Mouse (Mus musculus): Measurements from ENCODE around the gene Hormad1.
"Not testable (repeated sequence)": the region's sequence is repeated elsewhere in the genome, so short reads cannot be mapped to it uniquely, and the experiment has no call there.

The Hormad1 gene

GRCm38 (mm10) chr3:95569585-95569984 is 10.1 kb downstream of the Hormad1 start:
- no peak for DNase-seq

GRCm38 (mm10) chr3:95587754-95588603 is 28.5 kb downstream of the Hormad1 start:
- no peak for DNase-seq

- DNase-seq: peak; percentile 82
Measured at GRCm38 (mm10) chr3:95588604-95589086, 29.2 kb downstream of the Hormad1 start, which contains the start of gene Golph3l. Gene Golph3l (plus strand): TSS chr3:95588934.

DNA sequence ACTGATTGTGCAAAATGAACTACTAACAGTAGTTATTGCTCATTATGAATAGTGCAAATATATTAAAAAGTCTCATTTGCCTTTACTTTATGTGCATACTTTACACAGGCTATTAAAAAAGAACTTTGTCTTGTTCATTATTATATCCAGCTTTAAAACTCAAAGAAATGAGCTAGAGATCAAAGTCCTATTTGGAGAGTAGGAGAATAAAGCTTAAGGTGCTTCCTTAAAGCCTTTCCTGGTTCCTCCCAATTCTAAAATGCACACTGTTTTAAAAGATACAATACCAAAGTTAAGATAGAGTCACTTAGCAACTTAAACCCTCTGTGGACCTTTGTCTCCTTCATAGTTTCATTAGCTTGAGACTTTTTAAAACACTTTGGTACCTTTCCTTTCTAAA is 39.3 kb downstream of the Hormad1 start:
- no peak for DNase-seq

GRCm38 (mm10) chr3:95601287-95601686 is 41.8 kb downstream of the Hormad1 start:
- no peak for DNase-seq

DNA sequence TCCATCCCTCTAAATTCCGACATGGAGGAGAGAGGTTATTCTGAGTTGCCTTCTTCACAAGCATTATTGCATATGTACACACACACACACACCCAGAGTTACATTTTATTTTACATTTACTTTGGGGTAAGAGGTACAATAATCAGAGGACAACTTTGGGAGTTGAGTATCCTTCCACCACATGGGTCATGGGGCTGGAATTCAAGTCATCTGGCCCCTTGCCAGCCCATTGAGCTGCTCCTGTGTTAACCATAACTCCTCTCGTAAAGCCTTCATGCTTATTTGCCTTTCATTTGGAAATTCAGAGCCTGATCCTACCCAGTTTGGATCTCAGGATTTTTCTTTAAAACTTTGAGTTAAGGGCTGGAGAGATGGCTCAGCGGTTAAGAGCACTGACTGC is 46.6 kb downstream of the Hormad1 start:
- DNase-seq: no peak

DNA sequence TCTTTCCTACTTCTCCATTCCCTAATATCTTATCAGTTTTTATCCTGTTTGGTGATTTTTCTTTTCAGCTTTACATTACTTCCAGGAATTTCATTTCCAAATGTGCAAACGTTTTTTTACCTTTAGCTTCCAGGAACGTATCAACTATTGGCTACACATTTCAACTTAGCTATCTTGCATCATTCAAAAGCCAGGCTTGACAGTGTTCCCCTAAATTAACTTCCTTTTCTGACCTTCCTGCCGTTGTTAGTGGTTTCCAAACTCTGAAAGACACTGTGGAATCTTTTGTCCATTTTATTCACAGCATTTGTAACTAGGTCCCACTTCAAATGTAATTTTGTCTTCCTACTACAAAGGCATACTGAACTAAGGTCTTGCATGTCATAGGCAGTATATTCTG is 49.7 kb downstream of the Hormad1 start:
- no peak for DNase-seq

DNA sequence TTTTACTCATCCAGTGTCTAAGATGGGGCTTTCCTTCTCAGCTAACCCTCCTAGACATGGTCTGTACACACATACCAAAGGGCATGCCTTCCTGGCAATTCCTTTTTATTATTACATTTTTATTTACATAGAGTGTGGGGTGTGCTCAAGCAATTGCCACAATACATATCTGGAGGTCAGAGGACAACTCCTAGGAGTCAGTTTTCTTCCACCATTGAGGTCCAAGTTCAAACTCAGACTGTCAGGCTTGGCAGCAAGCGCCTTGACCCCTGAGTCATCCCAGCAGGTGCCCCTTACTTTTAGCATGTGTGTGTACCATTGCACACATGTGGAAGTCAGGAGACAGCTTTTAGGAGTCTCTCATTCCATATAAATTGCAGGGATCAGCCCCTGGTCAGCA is 54.5 kb downstream of the Hormad1 start:
- no peak for DNase-seq

DNA sequence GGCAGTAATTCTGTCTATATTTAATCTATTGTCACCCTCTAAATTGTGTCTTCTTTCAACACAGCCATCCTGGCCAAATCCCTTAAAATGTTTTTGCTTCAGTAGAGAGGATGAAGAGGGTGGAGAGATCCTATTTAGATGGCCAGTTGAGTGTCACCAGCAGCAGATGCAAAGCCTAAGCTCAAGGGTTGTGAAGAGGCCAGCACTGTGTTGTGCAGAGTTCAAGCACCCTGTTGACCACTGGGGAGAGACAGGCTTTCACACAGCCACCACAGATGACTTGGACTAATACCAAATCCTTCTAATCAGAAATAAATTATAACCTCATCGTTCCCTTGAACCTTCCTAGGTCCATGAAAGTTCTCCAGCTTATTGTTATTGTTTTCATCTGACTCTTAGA is 59.0 kb downstream of the Hormad1 start:
- DNase-seq: no peak

DNA sequence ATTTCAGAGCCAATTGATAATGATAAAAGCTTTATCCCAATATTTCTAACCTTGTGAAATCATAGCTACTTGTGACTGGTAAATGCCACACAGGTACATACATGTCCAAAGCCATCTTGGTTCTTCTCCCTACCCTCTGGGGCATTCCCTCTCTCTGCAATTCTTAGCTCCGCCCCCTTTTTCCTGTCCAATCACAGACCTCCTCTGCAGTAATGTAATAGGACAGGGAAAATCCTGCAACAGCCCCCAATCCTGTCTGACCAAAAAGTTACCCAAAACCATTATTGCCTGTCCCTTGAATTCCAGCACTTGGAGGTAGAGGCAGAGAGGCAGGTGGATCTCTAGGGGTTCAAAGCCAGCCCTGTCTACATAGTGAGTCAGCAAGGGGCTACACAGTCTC is 61.8 kb downstream of the Hormad1 start:
- DNase-seq: no peak

DNA sequence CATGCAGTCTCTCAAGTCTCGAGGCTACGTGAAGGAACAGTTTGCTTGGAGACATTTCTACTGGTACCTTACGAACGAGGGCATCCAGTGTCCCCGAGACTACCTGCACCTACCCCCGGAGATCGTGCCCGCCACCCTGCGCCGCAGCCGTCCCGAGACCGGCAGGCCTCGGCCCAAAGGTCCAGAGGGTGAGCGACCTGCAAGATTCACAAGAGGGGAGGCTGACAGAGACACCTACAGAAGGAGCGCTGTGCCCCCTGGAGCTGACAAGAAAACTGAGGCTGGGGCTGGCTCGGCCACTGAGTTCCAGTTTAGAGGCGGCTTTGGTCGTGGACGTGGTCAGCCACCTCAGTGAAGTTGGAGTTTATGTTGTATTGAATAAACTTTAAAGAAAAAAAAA is 62.9 kb downstream of the Hormad1 start:
- DNase-seq: not testable (repeated sequence)

DNA sequence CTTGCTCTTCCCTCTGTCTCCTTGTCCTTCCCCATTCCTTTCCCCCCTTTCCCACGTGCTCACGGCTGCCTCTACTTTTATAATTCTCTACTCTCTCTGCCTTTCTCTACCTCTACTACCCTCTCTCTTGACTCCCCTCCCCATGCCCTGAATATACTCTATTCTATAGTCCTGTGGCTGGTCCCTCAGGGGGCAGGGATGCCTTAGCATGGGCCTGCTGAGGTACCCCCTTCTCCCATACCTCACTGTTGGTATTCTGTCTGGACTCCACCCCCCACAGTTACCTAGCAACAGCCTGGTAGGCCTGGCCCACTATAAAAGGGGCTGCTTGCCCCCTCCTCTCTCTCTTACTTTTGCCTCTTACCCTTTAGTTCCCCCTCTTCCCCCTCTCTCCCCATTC is 64.1 kb downstream of the Hormad1 start:
- DNase-seq: no peak

- not testable (repeated sequence) for DNase-seq
Measured at GRCm38 (mm10) chr3:95623991-95624515, 64.6 kb downstream of the Hormad1 start.

DNA sequence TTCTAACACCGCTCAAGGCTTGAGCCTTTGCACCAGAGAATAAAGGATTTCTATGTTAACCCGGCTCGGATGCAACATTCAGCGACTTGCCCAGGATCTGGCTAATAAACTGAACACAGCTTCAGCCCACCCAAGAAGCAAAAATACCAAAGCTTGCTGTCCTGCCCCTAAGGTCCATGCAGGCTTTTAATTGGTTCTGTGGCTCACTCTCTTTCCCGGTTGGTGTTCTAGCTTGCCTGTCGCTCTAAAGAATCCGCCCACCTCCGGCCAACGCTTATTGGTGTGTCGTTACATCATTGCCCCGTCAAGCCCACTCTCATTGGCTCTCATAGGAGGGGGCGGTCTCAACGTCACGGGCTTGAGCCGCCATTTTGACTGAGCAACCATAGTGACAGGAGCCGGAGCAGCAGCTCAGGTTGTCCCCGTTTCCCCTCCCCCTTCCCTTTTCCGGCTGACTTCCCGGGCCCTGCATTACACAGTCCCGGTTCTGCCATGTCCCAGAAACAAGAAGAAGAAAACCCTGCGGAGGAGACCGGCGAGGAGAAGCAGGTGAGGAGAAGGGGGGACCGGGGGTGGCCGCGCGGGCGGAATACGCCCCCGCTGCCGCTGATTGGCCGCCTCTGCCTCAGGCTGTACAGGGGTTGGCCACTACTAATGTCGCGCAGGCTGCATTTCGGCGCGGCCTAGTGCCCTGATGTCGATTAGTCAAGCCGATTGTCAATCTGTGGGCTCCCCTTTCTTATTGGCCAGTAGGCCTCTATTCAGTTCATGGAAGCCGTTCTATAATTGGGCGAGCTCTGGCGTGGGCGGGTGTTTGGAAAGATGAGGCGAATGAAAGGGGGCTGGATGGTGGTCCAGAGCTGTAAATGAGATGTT is 65.4 kb downstream of the Hormad1 start, which contains the start of gene Ensa:
Gene Ensa (plus strand): TSS at position 366 of the 876 bp plus-strand sequence.
- peak; percentile 89 to 94 for DNase-seq

DNA sequence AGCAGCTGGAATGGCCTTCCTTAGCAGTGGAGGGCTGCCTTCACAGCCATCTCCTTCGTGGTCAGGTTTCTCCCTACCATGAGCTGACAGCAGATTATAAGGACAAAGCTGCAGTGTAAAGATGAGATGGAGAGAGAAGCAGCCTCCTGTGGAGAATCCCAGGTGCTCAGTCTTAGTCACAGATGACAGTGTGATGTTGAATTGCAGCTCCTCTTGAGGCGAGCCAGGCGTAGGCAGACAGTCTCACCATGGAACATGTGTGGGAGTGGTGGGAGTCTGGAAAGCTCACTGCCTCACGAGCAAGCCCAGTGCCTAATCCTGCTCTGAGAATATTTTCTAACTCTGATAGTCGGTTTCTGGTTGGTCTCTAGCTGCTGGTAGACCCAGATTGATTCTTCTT is 68.3 kb downstream of the Hormad1 start:
- DNase-seq: no peak

GRCm38 (mm10) chr3:95629755-95630154 is 70.3 kb downstream of the Hormad1 start:
- DNase-seq: no peak

DNA sequence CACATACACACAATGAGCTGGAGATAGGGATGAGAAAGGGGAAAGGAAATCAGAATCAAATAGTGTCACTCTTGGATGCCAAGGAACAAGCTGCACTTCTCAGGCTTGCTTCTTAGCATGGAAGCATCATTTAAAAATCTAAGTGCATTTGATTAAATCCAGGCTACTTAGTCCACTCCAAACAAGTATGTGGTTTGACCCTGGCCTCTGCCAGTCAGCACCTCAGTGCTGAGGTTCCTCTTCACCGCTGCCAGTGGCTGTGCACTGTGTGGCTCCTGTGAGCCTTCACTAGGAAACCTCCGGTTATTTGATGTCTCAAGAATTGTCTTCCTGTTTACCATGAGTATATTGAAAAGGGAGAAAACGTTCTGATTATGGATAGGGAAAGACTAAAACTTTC is 71.4 kb downstream of the Hormad1 start:
- DNase-seq: no peak

- DNase-seq: no peak
Measured at GRCm38 (mm10) chr3:95631304-95631703, 71.8 kb downstream of the Hormad1 start.

- no peak for DNase-seq
Measured at GRCm38 (mm10) chr3:95632648-95633588, 73.4 kb downstream of the Hormad1 start.

DNA sequence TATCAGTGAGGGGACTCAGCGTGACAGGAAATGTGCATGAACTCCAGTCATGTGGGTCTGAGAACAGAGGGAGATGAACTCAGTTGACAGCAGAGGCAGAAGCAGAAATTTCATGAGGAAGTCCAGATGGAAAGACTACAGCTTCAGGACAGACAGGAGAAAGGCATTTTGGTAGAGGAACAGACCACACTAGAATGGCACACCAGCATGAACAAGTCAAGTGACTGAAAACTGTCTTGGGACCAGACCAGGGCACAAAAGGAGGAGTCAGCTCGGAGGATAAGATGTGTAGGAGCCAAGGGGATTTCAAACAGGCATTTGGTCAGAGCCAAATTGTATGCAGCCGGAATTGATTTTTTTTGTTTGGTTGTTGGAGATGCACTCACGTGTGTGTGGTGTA is 76.2 kb downstream of the Hormad1 start:
- no peak for DNase-seq

- DNase-seq: no peak
Measured at GRCm38 (mm10) chr3:95636072-95636471, 76.6 kb downstream of the Hormad1 start.
